Mouse (Mus musculus) heart, adult 2 months (tissue): ENCODE measurements around the gene Mecom.

Source experiments
- CTCF ChIP-seq: fragments of 200-600 bp; IDR thresholded peaks from 2 replicates; pipeline ENCODE4 v1.8.1; 2022; ENCODE audit warnings: antibody characterized with exemption, mild to moderate bottlenecking, moderate library complexity
- POLR2A ChIP-seq: fragments of 200-500 bp; IDR thresholded peaks from 2 replicates; pipeline ENCODE4 v1.6.1; 2011; ENCODE audit warnings: mild to moderate bottlenecking, low read depth, low read length, control low read depth; ENCODE audit not compliant: insufficient read depth

DNA sequence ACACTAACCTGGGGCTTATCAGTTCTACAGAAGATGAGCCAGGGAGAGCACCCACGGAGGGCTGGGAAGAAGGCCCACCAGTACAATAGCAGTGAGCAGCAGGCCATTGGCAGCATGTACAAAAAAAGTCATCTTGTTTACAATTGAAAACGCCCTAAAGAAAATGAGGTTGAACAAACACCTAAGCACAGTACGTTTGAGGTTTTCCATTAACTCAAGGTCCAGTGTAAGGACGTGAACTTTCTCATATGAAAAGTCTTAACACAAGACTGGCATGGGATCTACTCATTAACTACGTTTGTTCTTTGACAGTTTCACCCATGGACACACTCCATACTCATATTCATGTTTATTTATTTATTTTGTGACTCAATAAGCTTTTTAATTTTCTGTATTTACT, 118.9 kb downstream of the Mecom start:
- no peak for TF ChIP-seq CTCF
- no peak for TF ChIP-seq POLR2A
